Mouse (Mus musculus): ENCODE data around the gene Lancl3.
"Not testable (repeated sequence)": the region's sequence is repeated elsewhere in the genome, so short reads cannot be mapped to it uniquely, and the experiment has no call there.

Gene Lancl3

DNA sequence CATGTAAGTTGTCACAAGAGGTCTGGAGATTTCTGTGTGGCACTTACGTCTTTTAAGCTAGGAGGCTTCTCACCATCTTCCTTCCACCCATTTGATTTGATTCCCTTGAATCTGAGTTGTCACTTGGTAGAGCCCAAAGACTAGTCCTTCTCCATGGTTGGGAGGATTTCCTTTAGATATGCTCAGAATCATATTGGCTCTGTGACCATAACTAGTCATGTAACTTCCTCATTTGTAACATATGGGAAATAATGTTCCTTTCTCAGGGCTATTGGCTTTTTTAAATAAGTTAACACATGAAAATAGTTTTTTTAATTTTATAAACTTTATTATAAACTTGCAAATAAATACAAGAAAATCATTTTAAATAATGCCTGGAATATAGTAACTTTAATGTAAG lies 59.6 kb downstream of the Lancl3 start:
- CTCF ChIA-PET, result no interaction called here

DNA sequence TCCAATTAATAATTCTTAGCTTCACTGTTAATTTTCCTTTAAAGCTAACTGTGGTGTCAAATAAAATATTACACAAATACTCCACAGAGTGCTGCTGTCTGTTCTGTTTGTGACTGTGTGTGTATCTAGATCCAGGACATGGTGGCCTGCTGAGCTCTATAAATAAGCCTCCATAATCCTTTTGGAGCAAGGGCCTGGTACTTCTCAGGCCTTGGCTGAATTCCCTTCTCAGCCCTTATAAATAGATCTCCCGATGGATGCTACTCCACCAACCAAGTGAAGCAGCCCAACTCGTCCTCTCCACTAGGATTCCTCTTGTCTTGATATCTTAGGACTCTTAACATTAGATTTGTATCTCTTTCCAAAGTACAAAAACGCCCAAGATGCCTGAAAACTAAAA lies 71.4 kb downstream of the Lancl3 start:
- CTCF ChIA-PET, result interaction anchor here (0.5 kb wide), 1 partner anchor 396 kb away, joined by 3 read pairs; no protein-coding TSS in a partner anchor

GRCm38 (mm10) chrX:9271947-9272459 lies 72.3 kb downstream of the Lancl3 start:
- CTCF ChIA-PET, result interaction anchor here (0.6 kb wide), 1 partner anchor 94 kb away, joined by 5 read pairs; no protein-coding TSS in a partner anchor

DNA sequence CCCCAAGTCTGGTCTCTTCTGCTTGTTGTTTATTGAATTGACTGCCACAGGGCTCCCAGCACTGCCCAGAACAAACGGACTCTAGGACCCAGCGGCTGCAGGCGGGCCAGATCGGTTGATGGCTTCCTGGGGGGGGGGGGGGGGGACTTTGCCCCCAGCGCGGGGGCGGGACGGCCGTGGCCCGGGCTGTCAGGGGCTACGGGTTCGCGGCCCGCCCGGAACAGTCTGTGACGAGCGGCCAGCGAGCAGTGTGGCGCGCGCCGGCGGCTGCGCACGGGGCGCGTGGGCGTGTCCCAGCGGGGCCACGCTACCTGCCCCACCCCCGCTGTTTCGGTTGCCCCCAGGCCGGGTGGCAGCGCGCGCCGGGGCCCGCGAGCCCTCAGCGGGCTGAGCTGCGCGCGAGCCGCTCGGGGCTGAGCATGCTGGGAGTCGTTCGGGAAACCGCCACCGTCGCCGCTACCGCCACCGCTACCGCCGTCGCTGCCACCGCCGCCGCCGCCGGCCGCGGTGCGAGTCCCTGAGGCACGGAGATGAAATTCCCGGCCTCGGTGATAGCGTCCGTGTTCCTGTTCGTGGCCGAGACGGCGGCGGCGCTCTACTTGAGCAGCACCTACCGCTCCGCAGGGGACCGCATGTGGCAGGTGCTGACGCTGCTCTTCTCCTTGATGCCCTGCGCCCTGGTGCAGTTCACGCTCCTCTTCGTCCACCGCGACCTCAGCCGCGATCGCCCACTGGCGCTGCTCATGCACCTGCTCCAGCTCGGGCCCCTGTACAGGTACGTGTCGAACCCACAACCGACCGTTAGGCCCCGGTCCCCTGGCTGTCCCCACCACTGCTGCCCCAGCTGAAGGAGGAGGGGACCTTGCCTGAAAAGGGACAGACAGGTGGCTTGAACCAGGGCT lies 73.0 kb downstream of the Lancl3 start, which contains the start of gene Xk:
TSS of gene Xk (plus strand) at position 297 of the 902 bp plus-strand sequence.
- CTCF ChIA-PET, result interaction anchor here (0.6 kb wide), 1 partner anchor 94 kb away, joined by 5 read pairs; no protein-coding TSS in a partner anchor

DNA sequence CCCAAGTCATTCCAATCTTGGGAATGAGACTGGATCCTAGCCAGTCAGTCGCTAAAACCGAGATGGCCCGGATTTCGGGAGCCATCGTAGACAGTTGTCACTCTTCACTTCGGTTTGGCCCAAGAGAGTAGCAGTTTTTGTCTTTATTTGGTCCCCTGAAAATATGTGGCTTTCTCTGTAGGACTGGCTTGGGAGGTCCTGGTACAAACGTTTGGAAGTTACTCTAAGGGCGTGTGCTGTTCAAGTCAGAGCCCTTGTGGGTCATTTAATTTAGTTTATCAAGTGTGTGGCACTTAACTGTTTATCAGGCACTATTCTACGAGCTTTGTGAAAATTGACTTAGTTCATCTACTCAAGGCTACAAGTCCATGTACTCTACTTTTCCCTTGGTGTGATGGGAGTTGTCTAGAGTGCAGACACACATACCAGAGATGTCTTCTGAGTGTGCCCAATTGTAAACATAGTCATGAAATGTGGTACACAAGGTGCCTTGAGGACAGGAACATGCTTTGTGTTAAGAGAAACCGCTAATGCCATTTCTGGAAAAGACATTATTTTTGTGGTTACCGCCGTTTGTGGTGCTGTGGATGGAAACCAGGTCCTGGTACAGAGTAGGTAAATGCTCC lies 73.8 kb downstream of the Lancl3 start:
- CTCF ChIA-PET, result no interaction called here

DNA sequence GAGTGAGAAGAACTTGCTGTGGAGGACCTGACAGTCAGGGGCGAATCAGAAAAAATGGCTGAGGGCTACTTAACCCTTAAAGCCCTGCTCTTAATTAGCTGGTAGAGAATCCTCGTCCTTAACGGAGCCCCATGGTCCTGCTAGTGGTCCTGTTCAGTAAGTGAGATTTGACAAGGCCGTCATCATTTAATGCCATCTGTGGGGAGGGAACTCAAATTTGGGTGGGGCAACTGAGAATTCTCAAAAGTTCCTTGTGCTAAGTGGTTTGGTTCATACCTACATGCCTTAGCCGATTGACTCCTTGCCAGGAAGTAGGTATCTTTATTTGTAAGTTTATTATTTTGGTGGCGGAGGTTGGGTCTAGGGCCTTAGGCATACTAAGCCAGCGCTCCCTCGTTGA lies 74.6 kb downstream of the Lancl3 start:
- CTCF ChIA-PET, result no interaction called here

- CTCF ChIA-PET, result not testable (repeated sequence)
These were observed 83.8 kb downstream of the Lancl3 start, which contains the start of gene H2al1m for GRCm38 (mm10) chrX:9283464-9283863. Gene H2al1m (plus strand): TSS chrX:9283764.

DNA sequence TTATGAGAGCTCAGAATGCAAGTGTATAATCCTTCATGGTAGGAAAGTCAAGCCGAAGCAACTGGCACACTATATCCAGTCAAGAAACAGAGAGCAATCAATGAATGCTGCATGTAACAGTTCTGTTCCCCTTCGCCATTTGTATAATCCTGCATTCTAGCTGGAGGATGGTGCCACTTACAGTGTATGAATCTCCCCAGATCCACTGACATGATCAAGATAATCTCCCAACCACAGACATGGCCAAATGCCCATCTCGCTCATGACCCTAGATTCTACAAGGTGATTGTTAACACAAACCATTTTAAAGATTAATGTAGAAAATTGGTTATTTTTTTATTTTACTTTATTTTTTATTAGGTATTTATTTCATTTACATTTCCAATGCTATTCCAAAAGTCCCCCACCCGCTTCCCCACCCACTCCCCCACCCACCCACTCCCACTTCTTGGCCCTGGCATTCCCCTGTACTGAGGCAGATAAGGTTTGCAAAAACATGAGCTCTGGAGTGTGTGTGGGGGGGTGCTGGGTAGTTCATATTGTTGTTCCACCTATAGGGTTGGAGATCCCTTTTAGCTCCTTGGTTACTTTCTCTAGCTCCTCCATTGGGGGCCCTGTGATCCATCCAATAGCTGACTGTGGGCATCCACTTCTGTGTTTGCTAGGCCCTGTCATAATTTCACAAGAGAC lies 93.6 kb downstream of the Lancl3 start:
- CTCF ChIA-PET, result not testable (repeated sequence)

DNA sequence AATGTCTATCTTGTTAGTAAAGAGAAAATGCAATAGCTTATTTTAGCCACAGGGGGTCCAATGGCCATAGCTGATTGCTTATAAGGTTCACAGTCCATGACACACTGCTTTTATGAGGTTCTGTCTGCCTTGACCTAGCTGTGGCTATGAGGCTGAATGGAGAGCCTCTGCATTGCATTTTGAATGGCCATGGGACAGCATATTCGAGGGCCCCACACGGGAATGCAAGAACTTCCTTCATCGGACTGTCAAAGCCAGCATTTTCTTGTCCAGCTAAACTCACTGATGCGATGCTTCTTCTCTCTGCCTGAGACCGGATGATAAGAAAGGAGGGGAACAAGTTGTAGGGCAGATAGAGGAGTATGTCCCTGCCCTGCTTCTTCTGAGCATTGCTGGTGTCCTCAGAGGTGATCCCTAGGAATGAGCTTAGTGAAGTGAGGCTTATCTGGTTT lies 98.7 kb downstream of the Lancl3 start:
- CTCF ChIA-PET, result no interaction called here

GRCm38 (mm10) chrX:9302791-9303190 lies 103.1 kb downstream of the Lancl3 start:
- CTCF ChIA-PET, result no interaction called here

DNA sequence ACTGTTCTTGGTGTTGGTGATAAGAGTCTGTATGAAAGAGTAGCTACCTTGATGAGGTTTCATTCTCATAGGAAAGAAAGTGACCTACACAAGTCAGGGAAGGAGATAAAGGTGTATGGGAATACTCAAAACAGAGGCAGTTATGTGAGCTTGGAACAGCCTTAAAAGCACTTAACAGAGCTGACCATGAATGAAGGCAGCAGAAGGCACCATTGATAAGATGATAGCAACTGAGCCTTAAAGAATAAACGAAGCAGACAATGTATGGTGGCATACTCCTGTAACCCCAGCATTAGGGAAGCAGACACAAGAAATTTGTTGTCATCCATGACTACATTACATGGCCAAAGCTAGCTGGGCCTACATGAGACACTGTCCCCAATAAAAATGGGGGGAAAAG lies 103.8 kb downstream of the Lancl3 start:
- CTCF ChIA-PET, result no interaction called here

DNA sequence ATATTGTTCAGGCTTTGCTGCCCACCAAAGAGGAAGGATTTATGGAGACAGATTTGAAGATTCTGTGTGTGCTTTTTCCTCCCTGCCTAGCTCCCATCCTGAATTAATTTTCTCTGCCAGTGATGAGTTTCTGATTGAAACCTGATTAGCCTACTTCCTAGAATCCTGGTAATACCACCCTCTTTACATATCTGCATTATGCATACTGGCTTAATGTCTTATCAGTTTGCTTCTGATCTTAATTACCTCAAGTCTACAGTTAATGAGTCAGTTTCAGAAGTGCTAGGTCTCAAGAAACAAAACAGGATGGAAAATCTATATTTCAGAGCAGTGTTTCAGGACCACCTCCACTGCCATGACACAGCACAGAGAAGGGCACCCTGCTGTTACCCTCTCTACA lies 116.8 kb downstream of the Lancl3 start:
- CTCF ChIA-PET, result not testable (repeated sequence)

Data from spleen, embryonic (tissue).